9 mouse cellular contexts compared by ENCODE assay signal in genomic region chr5:117628351-117628750, GRCm38 (mm10).
DNase-seq lines count a peak whose midpoint lies in the region; ATAC-seq and TF ChIP-seq lines count a peak whose summit lies in the region.
"Had no signal": no experiment of that assay in that cellular context is flagged by ENCODE, and none has a peak within 500 bp of the region (broad histone marks: within the 10 kb centered on the region; RNA-seq: fewer than 3 reads in every experiment).

No protein-coding gene starts in this region.

- H3K4me3 ChIP-seq in intestine, postnatal 0 days (ENCODE audit: low read depth, low read length): no peak overlapping the region
- no peak overlapping the region for H3K4me3 ChIP-seq in intestine, embryonic 15.5 days (replicated peaks)
- H3K4me3 ChIP-seq: limb, embryonic 12.5 days had no signal

- no peak overlapping the region for H3K27ac ChIP-seq in intestine, postnatal 0 days (ENCODE audit: low read depth, low read length)
- no peak overlapping the region for H3K27ac ChIP-seq in intestine, embryonic 15.5 days
- H3K27ac ChIP-seq: limb, embryonic 12.5 days had no signal

- H3K9ac ChIP-seq in intestine, postnatal 0 days (ENCODE audit: low read depth, low read length): no peak overlapping the region
- no peak overlapping the region for H3K9ac ChIP-seq in intestine, embryonic 15.5 days
- H3K9ac ChIP-seq: limb, embryonic 12.5 days had no signal

- no peaks in the 10 kb centered on the region for H3K4me1 ChIP-seq in intestine, postnatal 0 days (replicated peaks; ENCODE audit: control insufficient read depth, insufficient read depth, low read length)
- no peaks in the 10 kb centered on the region for H3K4me1 ChIP-seq in intestine, embryonic 15.5 days (replicated peaks)

- H3K27me3 ChIP-seq in intestine, postnatal 0 days (replicated peaks; ENCODE audit: control insufficient read depth, insufficient read depth, low read length): no peaks in the 10 kb centered on the region
- no peaks in the 10 kb centered on the region for H3K27me3 ChIP-seq in intestine, embryonic 15.5 days (replicated peaks)
- H3K27me3 ChIP-seq: limb, embryonic 12.5 days had no signal

- WGBS in intestine, postnatal 0 days: 45% methylated on average over 7 of the region's 7 CpGs
- 53% methylated on average over 7 of the region's 7 CpGs for WGBS in intestine, embryonic 15.5 days

- H3K9me3 ChIP-seq in intestine, postnatal 0 days (ENCODE audit: control insufficient read depth): no peaks in the 10 kb centered on the region
- H3K9me3 ChIP-seq in intestine, embryonic 15.5 days: no peaks in the 10 kb centered on the region
- H3K9me3 ChIP-seq: limb, embryonic 12.5 days had no signal

- peak; percentile 53 for TF ChIP-seq CTCF in intestine, postnatal 0 days (IDR thresholded peaks at IDR 0.05; ENCODE audit: low read depth)

- no peak for ATAC-seq in intestine, postnatal 0 days
- no peak for ATAC-seq in intestine, embryonic 15.5 days

- H3K36me3 ChIP-seq in intestine, postnatal 0 days (ENCODE audit: control insufficient read depth, insufficient read depth): no peaks in the 10 kb centered on the region
- no peaks in the 10 kb centered on the region for H3K36me3 ChIP-seq in intestine, embryonic 15.5 days
- H3K36me3 ChIP-seq: limb, embryonic 12.5 days had no signal

- peak; percentile 18 for DNase-seq in NIH3T3 (ENCODE audit: low read depth)
- DNase-seq in cerebellum, postnatal 14 days: peak; percentile 56 to 82
- DNase-seq in kidney, postnatal 14 days: peak; percentile 24
- peak; percentile 44 for DNase-seq in lung, postnatal 14 days
- DNase-seq in thymus, postnatal 36 days: peak; percentile 7 to 14
- DNase-seq in spleen, postnatal 36 days (ENCODE audit: low spot score in 2 of 2): no peak

- H3K4me2 ChIP-seq in intestine, postnatal 0 days (replicated peaks; ENCODE audit: low read depth): no peak overlapping the region
- H3K4me2 ChIP-seq in intestine, embryonic 15.5 days (replicated peaks): no peak overlapping the region
- H3K4me2 ChIP-seq: limb, embryonic 12.5 days had no signal

Comparison
In these comparisons a context has a peak if more than half of its experiments do, and no peak if none do; other contexts are left out.
1. DNase-seq: peak in NIH3T3 (single experiment), cerebellum, postnatal 14 days (2 of 2), kidney, postnatal 14 days (single experiment), lung, postnatal 14 days (single experiment) and thymus, postnatal 36 days (2 of 2); none in spleen, postnatal 36 days (0 of 2).